Mouse (Mus musculus) forebrain, embryonic 15.5 days (tissue): Measurements from ENCODE around the gene Gli2. TPM values are rescaled to one million over a fixed set of nuclear protein-coding genes. Genes with fewer than 3 reads are reported as not detected.

Experiments used
- ATAC-seq: fragments of 200-750 bp; cut with Nextera tagmentation; replicated peaks from 2 replicates; pipeline ENCODE4 v1.8.0; 2017; ENCODE audit warnings: mild to moderate bottlenecking, moderate TSS enrichment, moderate library complexity
- H3K27ac ChIP-seq: fragments of 300-500 bp; sonication (generic); replicated peaks from 2 replicates; pipeline ENCODE4 v1.5.1; 2015; ENCODE audit warnings: mild to moderate bottlenecking, inconsistent platforms
- H3K27me3 ChIP-seq: fragments of 300-500 bp; sonication (generic); 2 replicates; pipeline ENCODE4 v1.6.1; 2015; ENCODE audit warnings: inconsistent platforms
- H3K36me3 ChIP-seq: fragments of 300-500 bp; sonication (generic); 2 replicates; pipeline ENCODE4 v1.6.1; 2015; ENCODE audit warnings: mild to moderate bottlenecking, inconsistent platforms
- H3K4me1 ChIP-seq: fragments of 300-500 bp; sonication (generic); 2 replicates; pipeline ENCODE4 v1.6.1; 2015; ENCODE audit warnings: inconsistent platforms
- H3K4me2 ChIP-seq: fragments of 300-500 bp; sonication (generic); replicated peaks from 2 replicates; pipeline ENCODE4 v1.6.1; 2015; ENCODE audit warnings: mild to moderate bottlenecking, inconsistent platforms
- H3K4me3 ChIP-seq: fragments of 300-500 bp; sonication (generic); 2 replicates; pipeline ENCODE4 v1.5.1; 2015; ENCODE audit warnings: mild to moderate bottlenecking, inconsistent platforms
- H3K9ac ChIP-seq: fragments of 300-500 bp; sonication (generic); replicated peaks from 2 replicates; pipeline ENCODE4 v1.6.1; 2015; ENCODE audit warnings: mild to moderate bottlenecking, inconsistent platforms
- H3K9me3 ChIP-seq: fragments of 300-500 bp; sonication (generic); 2 replicates; pipeline ENCODE4 v1.6.1; 2016; ENCODE audit warnings: inconsistent platforms
- WGBS: fragments of 180-500 bp; shearing (Covaris S2); methylation state at CpG from one replicate; pipeline ENCODE4 v1.1.7; 2015; ENCODE audit warnings: mixed read lengths; 5-methylcytosine and 5-hydroxymethylcytosine counted together
- polyA plus RNA-seq: library from polyadenylated mRNA; unstranded; fragments of >200 nt; fragmentation: Nextera tagmentation; extraction: Ambion mirVana; gene quantifications from 2 replicates; pipeline ENCODE4 v1.2.1, GENCODE M21; 2015

Gene Gli2
- 4.0 and 5.4 TPM in 2 replicates for polyA plus RNA-seq

GRCm38 (mm10) chr1:119053402-119053841 lies at the start of gene Gli2:
Gene Gli2, minus strand, starts transcription at chr1:119053619.
- under 1% methylated on average over 39 of the region's 42 CpGs for WGBS
- peaks cover 59% of the 10 kb centered on the region for H3K4me1 ChIP-seq
- no peaks in the 10 kb centered on the region for H3K9me3 ChIP-seq
- peak within 1 kb of the TSS; percentile 51 for H3K4me3 ChIP-seq
- peak; percentile 90 for ATAC-seq
- peak within 1 kb of the TSS; percentile 62 for H3K9ac ChIP-seq
- H3K27ac ChIP-seq, result peak within 1 kb of the TSS; percentile 85
- no peaks in the 10 kb centered on the region for H3K27me3 ChIP-seq
- H3K36me3 ChIP-seq, result no peaks in the 10 kb centered on the region
- H3K4me2 ChIP-seq, result peak within 1 kb of the TSS; percentile 87

- H3K4me1 ChIP-seq, result no peaks in the 10 kb centered on the region
- H3K9ac ChIP-seq, result no peak overlapping the region
- no peaks in the 10 kb centered on the region for H3K36me3 ChIP-seq
- H3K27me3 ChIP-seq, result no peaks in the 10 kb centered on the region
- H3K4me2 ChIP-seq, result no peak overlapping the region
- no peaks in the 10 kb centered on the region for H3K9me3 ChIP-seq
- ATAC-seq, result no peak
- 53% methylated on average over 13 of the region's 13 CpGs for WGBS
- H3K27ac ChIP-seq, result no peak overlapping the region
- H3K4me3 ChIP-seq, result no peak overlapping the region
Observed at GRCm38 (mm10) chr1:119097921-119098521, 44.6 kb upstream of the Gli2 start.

GRCm38 (mm10) chr1:119093739-119094138 lies 40.3 kb upstream of the Gli2 start:
- 18% methylated on average over 8 of the region's 8 CpGs for WGBS
- Histone ChIP-seq H3K27me3 (no peaks in the 10 kb centered on the region), H3K9ac (no peak overlapping the region), H3K4me2 (no peak overlapping the region), H3K4me3 (no peak overlapping the region), H3K9me3 (no peaks in the 10 kb centered on the region), H3K4me1 (no peaks in the 10 kb centered on the region), H3K36me3 (no peaks in the 10 kb centered on the region), H3K27ac (no peak overlapping the region)
- peak; percentile 65 for ATAC-seq

GRCm38 (mm10) chr1:119089887-119090620 lies 36.6 kb upstream of the Gli2 start:
- Histone ChIP-seq H3K27me3 (no peaks in the 10 kb centered on the region), H3K4me3 (no peak overlapping the region), H3K36me3 (no peaks in the 10 kb centered on the region), H3K4me1 (no peaks in the 10 kb centered on the region), H3K27ac (no peak overlapping the region), H3K9ac (no peak overlapping the region), H3K9me3 (no peaks in the 10 kb centered on the region), H3K4me2 (no peak overlapping the region)
- ATAC-seq, result no peak
- 83% methylated on average over 18 of the region's 18 CpGs for WGBS

DNA sequence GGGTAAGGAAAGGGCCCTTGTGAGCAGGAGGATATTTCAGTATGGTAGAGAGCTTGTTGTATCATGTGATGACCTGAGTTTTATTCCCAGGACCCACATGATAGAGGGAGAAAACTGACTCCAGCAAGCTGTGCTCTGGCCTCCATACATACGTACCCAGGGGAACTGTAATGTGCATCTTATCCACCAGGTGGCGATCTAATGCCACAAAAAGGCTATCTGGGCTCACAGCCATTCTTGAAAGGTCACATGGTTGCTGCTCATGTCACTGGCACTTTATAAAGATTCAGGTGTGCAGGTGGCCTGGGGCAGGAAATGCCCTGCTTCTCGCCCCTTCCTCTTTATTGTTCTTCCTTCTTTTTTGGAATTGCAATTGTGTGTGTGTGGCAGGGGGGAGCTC lies 34.1 kb upstream of the Gli2 start:
- Histone ChIP-seq H3K27me3 (no peaks in the 10 kb centered on the region), H3K36me3 (no peaks in the 10 kb centered on the region), H3K4me1 (peaks cover 3% of the 10 kb centered on the region; the same call in 1 of the 2 replicates), H3K9me3 (no peaks in the 10 kb centered on the region), H3K27ac (no peak overlapping the region), H3K4me2 (no peak overlapping the region), H3K9ac (no peak overlapping the region), H3K4me3 (no peak overlapping the region)
- WGBS, result 7% methylated on average over 3 of the region's 3 CpGs
- ATAC-seq, result peak; percentile 28; the same call in 1 of the 2 replicates

GRCm38 (mm10) chr1:119085771-119086170 lies 32.4 kb upstream of the Gli2 start:
- Histone ChIP-seq H3K27ac (no peak overlapping the region), H3K4me2 (no peak overlapping the region), H3K9me3 (no peaks in the 10 kb centered on the region), H3K36me3 (no peaks in the 10 kb centered on the region), H3K4me3 (no peak overlapping the region), H3K9ac (no peak overlapping the region), H3K27me3 (no peaks in the 10 kb centered on the region), H3K4me1 (peaks cover 3% of the 10 kb centered on the region; the same call in 1 of the 2 replicates)
- ATAC-seq, result no peak
- WGBS, result 61% methylated on average over 10 of the region's 10 CpGs

DNA sequence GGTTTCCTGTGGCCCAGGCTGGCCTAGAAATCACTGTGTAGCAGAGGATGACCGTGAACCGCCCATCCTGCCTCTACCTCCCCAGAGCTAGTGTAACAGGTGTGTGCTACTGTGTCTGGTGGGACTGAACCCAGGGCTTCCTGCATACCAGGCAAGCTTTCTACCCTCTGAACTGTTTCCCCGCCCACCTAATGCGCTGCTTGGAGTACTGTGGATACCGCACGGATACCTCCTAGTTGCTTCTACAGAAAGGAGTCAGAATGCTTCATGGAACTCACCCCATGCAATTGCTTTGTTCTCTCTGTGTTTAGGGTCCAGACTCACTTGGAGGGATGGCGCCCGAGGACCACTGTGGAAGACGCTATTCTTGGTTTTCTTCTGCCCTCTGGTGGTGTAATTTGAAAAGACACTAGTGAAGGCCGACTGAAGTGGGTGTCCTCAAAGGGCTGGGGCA lies 30.1 kb upstream of the Gli2 start:
- H3K27ac ChIP-seq, result 0 out of 2 replicates have a peak overlapping the region, but pooled peaks have one; percentile 5
- H3K9me3 ChIP-seq, result no peaks in the 10 kb centered on the region
- peak overlapping the region; percentile 31 for H3K4me2 ChIP-seq
- H3K27me3 ChIP-seq, result no peaks in the 10 kb centered on the region
- peaks cover 3% of the 10 kb centered on the region; the same call in 1 of the 2 replicates for H3K4me1 ChIP-seq
- no peak overlapping the region for H3K9ac ChIP-seq
- WGBS, result 17% methylated on average over 10 of the region's 10 CpGs
- 0 out of 2 replicates have a peak overlapping the region, but pooled peaks have one; percentile 14 for H3K4me3 ChIP-seq
- peak; percentile 72 for ATAC-seq
- no peaks in the 10 kb centered on the region for H3K36me3 ChIP-seq

DNA sequence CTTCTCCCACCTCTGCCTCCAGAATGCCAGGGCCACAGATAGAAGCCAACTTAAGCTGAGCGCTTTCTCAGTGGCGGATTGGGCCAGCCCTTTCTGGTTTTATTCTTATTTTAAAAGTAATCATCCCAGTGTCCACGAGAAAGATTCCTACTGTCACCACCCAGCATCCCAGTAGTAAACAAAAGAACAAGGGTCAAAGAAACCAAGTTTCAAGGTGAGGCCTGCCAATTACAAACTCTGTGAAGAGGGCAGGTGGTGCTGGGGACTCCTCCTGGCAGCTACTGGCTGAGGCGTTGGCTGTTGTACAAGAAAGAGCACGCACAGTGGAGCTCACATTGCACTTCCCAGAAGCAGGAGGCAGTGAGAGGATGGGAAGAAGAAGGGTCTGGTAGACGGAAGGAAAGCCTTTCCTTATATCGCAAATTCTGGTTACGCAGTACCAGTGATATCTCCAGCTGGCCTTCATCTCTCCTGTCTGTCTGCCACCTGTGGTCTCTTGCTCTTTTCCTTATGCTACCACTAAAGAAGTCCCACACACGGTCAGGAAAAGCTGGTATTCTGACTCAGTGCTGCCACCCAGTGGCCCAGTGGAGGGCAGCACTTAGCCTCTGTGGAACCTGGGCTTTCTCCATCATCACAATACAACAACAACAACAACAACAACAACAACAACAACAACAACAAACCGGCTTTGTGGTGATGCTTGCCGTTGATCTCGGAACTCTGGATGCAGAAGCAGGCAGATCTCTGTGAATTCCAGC lies 29.0 kb upstream of the Gli2 start:
- H3K4me3 ChIP-seq, result no peak overlapping the region
- peak; percentile 51 for ATAC-seq
- H3K9ac ChIP-seq, result no peak overlapping the region
- no peaks in the 10 kb centered on the region for H3K36me3 ChIP-seq
- H3K4me2 ChIP-seq, result no peak overlapping the region
- H3K27ac ChIP-seq, result no peak overlapping the region
- H3K9me3 ChIP-seq, result no peaks in the 10 kb centered on the region
- WGBS, result 35% methylated on average over 12 of the region's 12 CpGs
- peaks cover 3% of the 10 kb centered on the region; the same call in 1 of the 2 replicates for H3K4me1 ChIP-seq
- no peaks in the 10 kb centered on the region for H3K27me3 ChIP-seq

- Histone ChIP-seq H3K27ac (no peak overlapping the region), H3K27me3 (no peaks in the 10 kb centered on the region), H3K36me3 (no peaks in the 10 kb centered on the region), H3K9ac (no peak overlapping the region), H3K4me2 (no peak overlapping the region), H3K4me3 (no peak overlapping the region), H3K4me1 (no peaks in the 10 kb centered on the region), H3K9me3 (no peaks in the 10 kb centered on the region)
- 85% methylated on average over 7 of the region's 7 CpGs for WGBS
- ATAC-seq, result 0 out of 2 replicates have a peak, but pooled peaks have one; percentile 31
Observed at GRCm38 (mm10) chr1:119077933-119078332, 24.5 kb upstream of the Gli2 start.

- H3K36me3 ChIP-seq, result no peaks in the 10 kb centered on the region
- H3K9ac ChIP-seq, result no peak overlapping the region
- H3K4me3 ChIP-seq, result no peak overlapping the region
- 83% methylated on average over 4 of the region's 4 CpGs for whole genome bisulfite sequencing
- no peak overlapping the region for H3K27ac ChIP-seq
- no peaks in the 10 kb centered on the region for H3K9me3 ChIP-seq
- no peaks in the 10 kb centered on the region for H3K27me3 ChIP-seq
- no peaks in the 10 kb centered on the region for H3K4me1 ChIP-seq
- H3K4me2 ChIP-seq, result no peak overlapping the region
- ATAC-seq, result no peak
Observed at GRCm38 (mm10) chr1:119076333-119076732, 22.9 kb upstream of the Gli2 start.

- WGBS, result 48% methylated on average over 3 of the region's 3 CpGs
- no peaks in the 10 kb centered on the region for H3K4me1 ChIP-seq
- H3K4me2 ChIP-seq, result no peak overlapping the region
- no peaks in the 10 kb centered on the region for H3K36me3 ChIP-seq
- no peak overlapping the region for H3K27ac ChIP-seq
- ATAC-seq, result no peak
- H3K9me3 ChIP-seq, result no peaks in the 10 kb centered on the region
- no peak overlapping the region for H3K9ac ChIP-seq
- no peak overlapping the region for H3K4me3 ChIP-seq
- H3K27me3 ChIP-seq, result no peaks in the 10 kb centered on the region
Observed at GRCm38 (mm10) chr1:119075916-119076315, 22.5 kb upstream of the Gli2 start.

GRCm38 (mm10) chr1:119075500-119075899 lies 22.1 kb upstream of the Gli2 start:
- no peaks in the 10 kb centered on the region for H3K27me3 ChIP-seq
- no peak overlapping the region for H3K4me3 ChIP-seq
- 59% methylated on average over 6 of the region's 7 CpGs for WGBS
- no peaks in the 10 kb centered on the region for H3K36me3 ChIP-seq
- no peak overlapping the region for H3K27ac ChIP-seq
- H3K4me2 ChIP-seq, result no peak overlapping the region
- H3K4me1 ChIP-seq, result no peaks in the 10 kb centered on the region
- H3K9me3 ChIP-seq, result no peaks in the 10 kb centered on the region
- ATAC-seq, result no peak
- no peak overlapping the region for H3K9ac ChIP-seq
